Mouse (Mus musculus): ENCODE measurements at regions not wholly inside any gene's neighbourhood (a gene's known extent, or its start where the extent isn't known, plus 50 kb on each side); places are given as distances from the start of the nearest gene placed in this dataset.

- no peaks in the 10 kb centered on the region for H3K36me3 ChIP-seq (ENCODE audit: insufficient read depth, low read length)
- no peak for TF ChIP-seq CTCF (conservative IDR thresholded peaks at IDR 0.05; ENCODE audit: low read length)
- no peak for TF ChIP-seq POU5F1 (IDR thresholded peaks at IDR 0.05; ENCODE audit: borderline replicate concordance, low read length)
- TF ChIP-seq NANOG (IDR thresholded peaks at IDR 0.05; ENCODE audit: borderline replicate concordance, low read length): no peak
- no peaks in the 10 kb centered on the region for H3K4me1 ChIP-seq (replicated peaks; ENCODE audit: low read depth, low read length)
- H3K27me3 ChIP-seq (ENCODE audit: insufficient read depth, low read length): no peaks in the 10 kb centered on the region
- H3K4me3 ChIP-seq (replicated peaks; ENCODE audit: low read length): no peak overlapping the region
- no peaks in the 10 kb centered on the region for H3K9me3 ChIP-seq (ENCODE audit: low read length)
These were observed 881.4 kb downstream of the Slc4a3 start for GRCm38 (mm10) chr1:76427439-76427838.

GRCm38 (mm10) chr1:76430041-76430610, 884.1 kb downstream of the Slc4a3 start:
- Histone ChIP-seq H3K4me3 (replicated peaks; ENCODE audit: low read length) (no peak overlapping the region), H3K27me3 (ENCODE audit: insufficient read depth, low read length) (no peaks in the 10 kb centered on the region), H3K4me1 (replicated peaks; ENCODE audit: low read depth, low read length) (no peaks in the 10 kb centered on the region), H3K36me3 (ENCODE audit: insufficient read depth, low read length) (no peaks in the 10 kb centered on the region), H3K9me3 (ENCODE audit: low read length) (no peaks in the 10 kb centered on the region)
- TF ChIP-seq POU5F1 (IDR thresholded peaks at IDR 0.05; ENCODE audit: borderline replicate concordance, low read length) (no peak), NANOG (IDR thresholded peaks at IDR 0.05; ENCODE audit: borderline replicate concordance, low read length) (no peak), CTCF (conservative IDR thresholded peaks at IDR 0.05; ENCODE audit: low read length) (no peak)

- no peaks in the 10 kb centered on the region for H3K27me3 ChIP-seq (ENCODE audit: insufficient read depth, low read length)
- no peaks in the 10 kb centered on the region for H3K36me3 ChIP-seq (ENCODE audit: insufficient read depth, low read length)
- TF ChIP-seq CTCF (conservative IDR thresholded peaks at IDR 0.05; ENCODE audit: low read length): no peak
- TF ChIP-seq POU5F1 (IDR thresholded peaks at IDR 0.05; ENCODE audit: borderline replicate concordance, low read length): no peak
- no peak for TF ChIP-seq NANOG (IDR thresholded peaks at IDR 0.05; ENCODE audit: borderline replicate concordance, low read length)
- H3K4me1 ChIP-seq (replicated peaks; ENCODE audit: low read depth, low read length): no peaks in the 10 kb centered on the region
- peaks cover 16% of the 10 kb centered on the region for H3K9me3 ChIP-seq (ENCODE audit: low read length)
- H3K4me3 ChIP-seq (replicated peaks; ENCODE audit: low read length): no peak overlapping the region
These were observed 887.4 kb downstream of the Slc4a3 start for GRCm38 (mm10) chr1:76433481-76433941.

GRCm38 (mm10) chr1:76450539-76451214, 904.6 kb downstream of the Slc4a3 start:
- H3K27me3 ChIP-seq (ENCODE audit: insufficient read depth, low read length): no peaks in the 10 kb centered on the region
- H3K4me3 ChIP-seq (replicated peaks; ENCODE audit: low read length): no peak overlapping the region
- H3K4me1 ChIP-seq (replicated peaks; ENCODE audit: low read depth, low read length): no peaks in the 10 kb centered on the region
- no peaks in the 10 kb centered on the region for H3K36me3 ChIP-seq (ENCODE audit: insufficient read depth, low read length)
- no peaks in the 10 kb centered on the region for H3K9me3 ChIP-seq (ENCODE audit: low read length)
- no peak for TF ChIP-seq POU5F1 (IDR thresholded peaks at IDR 0.05; ENCODE audit: borderline replicate concordance, low read length)
- TF ChIP-seq NANOG (IDR thresholded peaks at IDR 0.05; ENCODE audit: borderline replicate concordance, low read length): no peak

GRCm38 (mm10) chr1:76453160-76453710, 907.2 kb downstream of the Slc4a3 start:
- H3K4me3 ChIP-seq (replicated peaks; ENCODE audit: low read length): no peak overlapping the region
- H3K36me3 ChIP-seq (ENCODE audit: insufficient read depth, low read length): no peaks in the 10 kb centered on the region
- no peaks in the 10 kb centered on the region for H3K4me1 ChIP-seq (replicated peaks; ENCODE audit: low read depth, low read length)
- no peaks in the 10 kb centered on the region for H3K27me3 ChIP-seq (ENCODE audit: insufficient read depth, low read length)
- no peak for TF ChIP-seq NANOG (IDR thresholded peaks at IDR 0.05; ENCODE audit: borderline replicate concordance, low read length)
- no peak for TF ChIP-seq CTCF (conservative IDR thresholded peaks at IDR 0.05; ENCODE audit: low read length)
- no peak for TF ChIP-seq POU5F1 (IDR thresholded peaks at IDR 0.05; ENCODE audit: borderline replicate concordance, low read length)
- no peaks in the 10 kb centered on the region for H3K9me3 ChIP-seq (ENCODE audit: low read length)

GRCm38 (mm10) chr1:76466562-76466961, 920.5 kb downstream of the Slc4a3 start:
- Histone ChIP-seq H3K9me3 (ENCODE audit: low read length) (no peaks in the 10 kb centered on the region), H3K36me3 (ENCODE audit: insufficient read depth, low read length) (no peaks in the 10 kb centered on the region), H3K4me3 (replicated peaks; ENCODE audit: low read length) (no peak overlapping the region), H3K27me3 (ENCODE audit: insufficient read depth, low read length) (no peaks in the 10 kb centered on the region), H3K4me1 (replicated peaks; ENCODE audit: low read depth, low read length) (no peaks in the 10 kb centered on the region)
- no peak for TF ChIP-seq POU5F1 (IDR thresholded peaks at IDR 0.05; ENCODE audit: borderline replicate concordance, low read length)
- TF ChIP-seq NANOG (IDR thresholded peaks at IDR 0.05; ENCODE audit: borderline replicate concordance, low read length): no peak

- no peaks in the 10 kb centered on the region for H3K27me3 ChIP-seq (ENCODE audit: insufficient read depth, low read length)
- TF ChIP-seq POU5F1 (IDR thresholded peaks at IDR 0.05; ENCODE audit: borderline replicate concordance, low read length): no peak
- TF ChIP-seq CTCF (conservative IDR thresholded peaks at IDR 0.05; ENCODE audit: low read length): no peak
- no peak for TF ChIP-seq NANOG (IDR thresholded peaks at IDR 0.05; ENCODE audit: borderline replicate concordance, low read length)
- no peaks in the 10 kb centered on the region for H3K4me1 ChIP-seq (replicated peaks; ENCODE audit: low read depth, low read length)
- H3K36me3 ChIP-seq (ENCODE audit: insufficient read depth, low read length): no peaks in the 10 kb centered on the region
- H3K9me3 ChIP-seq (ENCODE audit: low read length): no peaks in the 10 kb centered on the region
- H3K4me3 ChIP-seq (replicated peaks; ENCODE audit: low read length): no peak overlapping the region
These were observed 938.1 kb downstream of the Slc4a3 start for GRCm38 (mm10) chr1:76484193-76484592.

- Histone ChIP-seq H3K27me3 (ENCODE audit: insufficient read depth, low read length) (no peaks in the 10 kb centered on the region), H3K4me1 (replicated peaks; ENCODE audit: low read depth, low read length) (no peaks in the 10 kb centered on the region), H3K4me3 (replicated peaks; ENCODE audit: low read length) (no peak overlapping the region), H3K36me3 (ENCODE audit: insufficient read depth, low read length) (no peaks in the 10 kb centered on the region), H3K9me3 (ENCODE audit: low read length) (no peaks in the 10 kb centered on the region)
- TF ChIP-seq POU5F1 (IDR thresholded peaks at IDR 0.05; ENCODE audit: borderline replicate concordance, low read length): no peak
- TF ChIP-seq CTCF (conservative IDR thresholded peaks at IDR 0.05; ENCODE audit: low read length): no peak
- TF ChIP-seq NANOG (IDR thresholded peaks at IDR 0.05; ENCODE audit: borderline replicate concordance, low read length): no peak
These were observed 941.4 kb downstream of the Slc4a3 start for GRCm38 (mm10) chr1:76487481-76487880.
